Mouse (Mus musculus): ENCODE measurements around the gene Phtf2. TPM values are rescaled to one million over a fixed set of nuclear protein-coding genes. Genes with fewer than 3 reads are reported as not detected.
"Not testable (repeated sequence)": the region's sequence is repeated elsewhere in the genome, so short reads cannot be mapped to it uniquely, and the experiment has no call there.

Gene Phtf2
- polyA plus RNA-seq, 1 experiment from 2014 or later, result 8.5 TPM

- no peak for TF ChIP-seq CTCF (IDR thresholded peaks at IDR 0.05; ENCODE audit: low read depth)
- DNase-seq (ENCODE audit: low spot score) (no peak), ATAC-seq (replicated peaks; ENCODE audit: low FRiP score, low read depth) (no peak)
- Histone ChIP-seq H3K4me3 (replicated peaks; ENCODE audit: low read depth, low read length) (no peak overlapping the region), H3K27ac (no peak overlapping the region), H3K9me3 (replicated peaks; ENCODE audit: low read length) (no peaks in the 10 kb centered on the region), H3K9ac (ENCODE audit: low read depth, low read length) (no peak overlapping the region), H3K36me3 (ENCODE audit: insufficient read depth, low read length) (0 out of 2 replicates have a peak, but pooled peaks cover 7% of the 10 kb centered on the region), H3K27me3 (ENCODE audit: insufficient read depth, low read length) (no peaks in the 10 kb centered on the region), H3K4me1 (replicated peaks; ENCODE audit: insufficient read depth, low read length) (no peaks in the 10 kb centered on the region), H3K4me2 (ENCODE audit: low read length) (no peak overlapping the region)
- WGBS, result 86% methylated on average over 7 of the region's 7 CpGs
These were observed 116.5 kb downstream of the Phtf2 start for GRCm38 (mm10) chr5:20765365-20765920.

DNA sequence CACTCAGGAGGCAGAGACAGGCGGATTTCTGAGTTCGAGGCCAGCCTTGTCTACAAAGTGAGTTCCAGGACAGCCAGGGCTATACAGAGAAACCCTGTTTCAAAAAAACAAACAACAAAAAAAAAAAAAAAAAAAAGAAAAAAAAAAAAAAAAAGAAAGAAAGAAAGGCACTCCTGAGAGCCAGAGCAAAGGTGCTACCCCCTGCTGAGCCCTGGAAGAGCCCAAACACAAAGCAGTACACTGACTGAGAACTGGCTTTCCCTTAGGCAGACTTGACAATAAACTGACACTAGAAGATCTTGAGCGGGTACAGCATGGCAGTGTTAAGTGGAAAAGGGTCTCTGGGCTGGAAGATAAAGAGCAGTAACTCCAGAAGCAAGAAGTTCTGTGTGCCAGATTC, 119.5 kb downstream of the Phtf2 start:
- H3K4me1 ChIP-seq (replicated peaks; ENCODE audit: insufficient read depth, low read length), result not testable (repeated sequence)

GRCm38 (mm10) chr5:20760368-20761162, 121.4 kb downstream of the Phtf2 start:
- no peak overlapping the region for H3K27ac ChIP-seq
- no peak overlapping the region for H3K9ac ChIP-seq (ENCODE audit: low read depth, low read length)
- DNase-seq (ENCODE audit: low spot score), result no peak
- no peak overlapping the region for H3K4me3 ChIP-seq (replicated peaks; ENCODE audit: low read depth, low read length)
- H3K4me1 ChIP-seq (replicated peaks; ENCODE audit: insufficient read depth, low read length), result no peaks in the 10 kb centered on the region
- H3K9me3 ChIP-seq (replicated peaks; ENCODE audit: low read length), result no peaks in the 10 kb centered on the region
- no peak overlapping the region for H3K4me2 ChIP-seq (ENCODE audit: low read length)
- no peaks in the 10 kb centered on the region for H3K27me3 ChIP-seq (ENCODE audit: insufficient read depth, low read length)
- WGBS, result 92% methylated on average over 12 of the region's 12 CpGs
- 0 out of 2 replicates have a peak, but pooled peaks cover 1% of the 10 kb centered on the region for H3K36me3 ChIP-seq (ENCODE audit: insufficient read depth, low read length)
- TF ChIP-seq CTCF (IDR thresholded peaks at IDR 0.05; ENCODE audit: low read depth), result no peak
- ATAC-seq (replicated peaks; ENCODE audit: low FRiP score, low read depth), result no peak

More for the DNA sequence above, 119.5 kb downstream of the Phtf2 start:
- H3K4me3 ChIP-seq (replicated peaks; ENCODE audit: low read depth, low read length); H3K9me3 ChIP-seq (replicated peaks; ENCODE audit: low read length); ATAC-seq (replicated peaks; ENCODE audit: low FRiP score, low read depth); H3K36me3 ChIP-seq (ENCODE audit: insufficient read depth, low read length); H3K4me2 ChIP-seq (ENCODE audit: low read length); H3K27me3 ChIP-seq (ENCODE audit: insufficient read depth, low read length); DNase-seq (ENCODE audit: low spot score); H3K27ac ChIP-seq; H3K9ac ChIP-seq (ENCODE audit: low read depth, low read length): not testable (repeated sequence)
- WGBS, result 95% methylated on average over 3 of the region's 3 CpGs

- 61% methylated on average over 5 of the region's 5 CpGs for WGBS
- Histone ChIP-seq H3K9ac (ENCODE audit: low read depth, low read length) (no peak overlapping the region), H3K27me3 (ENCODE audit: insufficient read depth, low read length) (no peaks in the 10 kb centered on the region), H3K9me3 (replicated peaks; ENCODE audit: low read length) (no peaks in the 10 kb centered on the region), H3K4me1 (replicated peaks; ENCODE audit: insufficient read depth, low read length) (no peaks in the 10 kb centered on the region), H3K36me3 (ENCODE audit: insufficient read depth, low read length) (no peaks in the 10 kb centered on the region), H3K4me2 (ENCODE audit: low read length) (no peak overlapping the region), H3K27ac (no peak overlapping the region), H3K4me3 (replicated peaks; ENCODE audit: low read depth, low read length) (no peak overlapping the region)
- DNase-seq (ENCODE audit: low spot score) (no peak), ATAC-seq (replicated peaks; ENCODE audit: low FRiP score, low read depth) (no peak)
- TF ChIP-seq CTCF (IDR thresholded peaks at IDR 0.05; ENCODE audit: low read depth), result no peak
These were observed 122.2 kb downstream of the Phtf2 start for GRCm38 (mm10) chr5:20759771-20760170.

DNA sequence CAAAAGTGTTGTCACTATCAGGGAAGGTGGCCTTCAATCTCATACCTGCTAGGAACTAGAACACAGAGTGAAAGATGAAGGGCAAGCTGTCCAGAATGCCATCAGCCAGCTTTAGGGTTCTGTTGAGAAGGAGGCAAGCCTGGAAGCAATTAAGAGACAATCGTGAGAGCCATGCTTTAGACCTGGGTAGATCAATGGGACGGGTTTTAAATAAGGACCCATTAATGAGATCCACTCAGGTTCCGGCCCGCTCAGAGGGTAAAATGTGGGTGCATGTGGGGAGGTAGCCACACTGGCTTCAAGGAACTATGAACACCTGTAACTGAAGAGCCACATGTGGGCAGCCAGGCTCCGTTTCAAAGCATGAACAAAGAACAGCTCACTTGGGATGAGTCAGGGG, 128.0 kb downstream of the Phtf2 start:
- no peak for TF ChIP-seq CTCF (IDR thresholded peaks at IDR 0.05; ENCODE audit: low read depth)
- DNase-seq (ENCODE audit: low spot score), result no peak
- Histone ChIP-seq H3K27me3 (ENCODE audit: insufficient read depth, low read length) (no peaks in the 10 kb centered on the region), H3K4me2 (ENCODE audit: low read length) (no peak overlapping the region), H3K27ac (no peak overlapping the region), H3K36me3 (ENCODE audit: insufficient read depth, low read length) (no peaks in the 10 kb centered on the region), H3K9ac (ENCODE audit: low read depth, low read length) (no peak overlapping the region), H3K4me3 (replicated peaks; ENCODE audit: low read depth, low read length) (no peak overlapping the region), H3K9me3 (replicated peaks; ENCODE audit: low read length) (no peaks in the 10 kb centered on the region), H3K4me1 (replicated peaks; ENCODE audit: insufficient read depth, low read length) (no peaks in the 10 kb centered on the region)
- WGBS, result 75% methylated on average over 5 of the region's 5 CpGs
- ATAC-seq (replicated peaks; ENCODE audit: low FRiP score, low read depth), result no peak

DNA sequence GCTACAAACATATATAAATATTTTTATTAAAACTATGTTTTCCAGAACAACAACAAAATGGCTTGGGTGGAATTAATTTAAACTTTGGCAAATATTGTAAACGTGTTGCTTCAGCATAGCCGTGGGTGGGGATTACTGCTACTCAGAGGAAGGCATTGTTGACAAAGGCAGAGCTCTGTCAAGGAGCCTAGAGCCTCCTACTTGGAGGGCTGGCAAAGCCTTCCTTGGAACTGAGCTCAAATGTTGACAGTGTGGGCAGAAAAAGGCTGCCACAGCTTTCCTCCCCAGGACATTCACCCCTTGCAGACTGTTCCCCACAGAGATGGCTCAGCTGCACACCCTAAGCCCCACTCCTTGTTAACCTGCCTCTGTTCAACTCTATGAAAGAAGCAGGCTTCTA, 128.8 kb downstream of the Phtf2 start:
- Histone ChIP-seq H3K9ac (ENCODE audit: low read depth, low read length) (no peak overlapping the region), H3K27ac (no peak overlapping the region), H3K36me3 (ENCODE audit: insufficient read depth, low read length) (no peaks in the 10 kb centered on the region), H3K4me1 (replicated peaks; ENCODE audit: insufficient read depth, low read length) (no peaks in the 10 kb centered on the region), H3K4me2 (ENCODE audit: low read length) (no peak overlapping the region), H3K27me3 (ENCODE audit: insufficient read depth, low read length) (no peaks in the 10 kb centered on the region), H3K4me3 (replicated peaks; ENCODE audit: low read depth, low read length) (no peak overlapping the region), H3K9me3 (replicated peaks; ENCODE audit: low read length) (no peaks in the 10 kb centered on the region)
- ATAC-seq (replicated peaks; ENCODE audit: low FRiP score, low read depth) (no peak), DNase-seq (ENCODE audit: low spot score) (no peak)
- TF ChIP-seq CTCF (IDR thresholded peaks at IDR 0.05; ENCODE audit: low read depth), result no peak
- 67% methylated on average over 2 of the region's 2 CpGs for WGBS

Measured in kidney, postnatal 0 days (tissue).